Mouse (Mus musculus) left cerebral cortex, adult 18-20 months (tissue): ENCODE measurements around the gene Sycn. TPM values are rescaled to one million over a fixed set of nuclear protein-coding genes. Genes with fewer than 3 reads are reported as not detected.

ENCODE experiments used
- DNase-seq, 2 experiments: peaks; one replicate each; pipeline ENCODE4 v3.0.0; 2021 to 2022; ENCODE audit warnings: low spot score in 2 of 2, mixed read lengths in 1 of 2
- total RNA-seq, 2 experiments: library from RNA; stranded (reverse); gene quantifications; 2 replicates each; pipeline ENCODE4 v1.2.3; 2021

Gene Sycn
- total RNA-seq, 2 experiments from 2014 or later, result not detected

- DNase-seq, result no peak
These were observed 17.0 kb downstream of the Sycn start for GRCm38 (mm10) chr7:28557708-28558107.

DNA sequence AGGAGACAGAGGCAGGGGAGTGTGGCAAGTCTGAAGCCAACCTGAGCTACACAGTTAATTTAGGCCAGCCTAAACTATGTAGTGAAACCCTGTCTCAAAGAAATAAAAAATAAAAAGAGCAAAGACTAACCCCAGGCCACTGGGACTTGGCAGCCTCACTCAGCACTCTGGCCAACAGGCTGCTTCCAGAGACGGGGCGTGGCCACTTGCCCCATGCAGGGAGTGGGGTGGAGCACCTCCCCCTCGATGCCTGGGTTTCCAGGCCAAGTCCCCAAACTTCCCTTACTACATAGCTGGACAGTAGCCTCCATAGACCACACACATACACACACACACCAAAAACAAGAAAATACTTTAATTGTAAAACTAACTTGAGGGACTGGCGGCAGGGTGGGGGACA lies 17.8 kb downstream of the Sycn start:
- DNase-seq, result no peak

DNA sequence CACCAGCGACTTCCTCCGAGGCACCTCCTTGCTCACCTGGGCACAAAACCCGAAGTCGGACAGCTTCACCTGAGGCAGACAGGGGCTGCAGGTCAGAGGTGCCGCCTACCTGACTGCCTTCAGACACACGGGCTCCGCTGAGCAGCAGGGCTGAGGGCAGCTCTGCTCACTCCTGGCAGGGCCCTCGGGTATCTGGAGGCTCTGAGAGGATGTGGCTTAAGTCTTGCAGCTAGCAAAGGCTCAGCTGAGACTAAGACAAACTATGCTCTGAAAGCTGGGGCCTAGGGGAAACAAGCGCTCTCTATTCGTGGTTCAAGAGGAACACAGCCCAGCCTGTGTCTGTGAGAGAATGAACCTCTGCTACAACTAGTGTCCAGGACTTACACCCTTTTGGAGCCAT lies 20.2 kb downstream of the Sycn start:
- DNase-seq, result no peak

- no peak for DNase-seq
These were observed 21.3 kb downstream of the Sycn start for GRCm38 (mm10) chr7:28561967-28562366.

- no peak for DNase-seq
These were observed 21.7 kb downstream of the Sycn start for GRCm38 (mm10) chr7:28562371-28562770.

- no peak for DNase-seq
These were observed 22.3 kb downstream of the Sycn start for GRCm38 (mm10) chr7:28562951-28563350.

DNA sequence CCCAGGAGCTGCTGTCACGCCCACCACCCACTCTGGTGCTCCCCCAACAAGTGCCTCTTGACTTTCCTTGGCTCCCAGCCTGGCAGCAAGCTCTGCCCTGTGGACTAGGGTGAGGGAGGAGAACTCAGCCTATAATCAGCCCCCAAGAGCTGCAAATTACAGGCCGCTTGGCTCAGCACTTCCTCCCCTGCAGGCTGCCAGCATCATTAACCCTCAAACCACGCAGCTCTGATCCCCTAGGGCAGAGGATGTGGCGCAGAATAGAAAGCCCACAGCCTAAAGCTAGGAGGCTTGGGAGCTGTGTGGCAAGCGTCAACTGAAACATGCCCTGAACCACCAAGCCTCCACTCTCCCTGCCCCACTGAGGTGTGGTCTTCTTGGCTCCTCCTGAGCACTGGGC lies 24.7 kb downstream of the Sycn start:
- DNase-seq, result no peak

DNA sequence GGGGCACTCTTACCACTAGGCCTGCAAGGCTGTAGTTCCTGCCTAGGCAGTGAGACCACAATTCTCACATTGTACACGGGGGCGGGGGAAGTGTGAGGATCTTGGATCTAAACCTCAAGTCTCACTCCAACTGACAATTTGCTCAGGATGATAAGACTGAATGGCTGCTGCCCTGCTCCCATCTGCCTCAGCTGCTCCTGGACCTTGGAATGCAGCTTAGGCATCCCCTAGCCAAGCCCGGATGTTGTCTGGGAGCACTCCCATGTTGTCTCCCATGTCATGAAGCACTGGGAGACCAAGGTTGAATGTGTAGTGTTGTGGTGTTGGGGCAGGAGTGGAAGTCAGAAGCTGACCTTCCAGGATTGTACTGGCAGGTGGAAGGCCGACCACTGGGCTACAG lies 26.9 kb downstream of the Sycn start:
- no peak for DNase-seq

- peak; percentile 67 to 75 for DNase-seq
These were observed 27.6 kb downstream of the Sycn start for GRCm38 (mm10) chr7:28568253-28568652.

- DNase-seq, result peak in 1 of 2 experiments; percentile 42
These were observed 29.8 kb downstream of the Sycn start for GRCm38 (mm10) chr7:28570291-28570981.

DNA sequence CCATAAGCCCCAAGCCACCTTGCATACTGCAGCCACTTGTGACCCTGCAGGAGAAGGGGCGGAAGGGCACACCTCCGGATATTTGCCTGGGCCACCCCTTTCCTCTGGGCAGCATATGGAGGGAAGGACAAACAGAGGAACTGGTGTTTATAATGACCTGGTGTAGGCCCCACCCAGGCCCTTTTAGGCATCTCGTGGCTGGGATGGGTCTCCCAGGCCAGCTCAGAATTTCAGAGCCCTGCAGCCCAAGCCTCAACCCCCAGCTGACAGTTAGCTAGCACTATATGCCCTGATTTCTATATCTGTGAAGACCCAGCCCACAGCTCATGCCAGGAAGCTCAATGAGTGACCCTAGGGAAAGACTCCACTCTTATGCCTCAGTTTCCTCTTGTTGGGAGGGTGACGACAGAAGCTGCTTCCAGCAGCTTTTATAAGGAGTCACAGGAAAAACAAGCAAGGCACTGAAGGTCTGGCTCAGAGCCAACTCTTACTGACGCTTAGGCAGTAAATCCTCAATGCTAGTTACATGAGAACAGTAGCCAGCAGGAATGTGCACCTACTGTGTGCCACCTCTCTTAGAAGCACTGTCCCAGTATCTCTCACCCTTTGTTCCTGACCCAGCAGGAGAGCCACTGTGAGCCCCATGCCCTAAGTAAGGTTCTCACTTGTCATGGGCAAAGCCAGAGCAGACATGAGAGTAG lies 30.4 kb downstream of the Sycn start:
- no peak for DNase-seq

DNA sequence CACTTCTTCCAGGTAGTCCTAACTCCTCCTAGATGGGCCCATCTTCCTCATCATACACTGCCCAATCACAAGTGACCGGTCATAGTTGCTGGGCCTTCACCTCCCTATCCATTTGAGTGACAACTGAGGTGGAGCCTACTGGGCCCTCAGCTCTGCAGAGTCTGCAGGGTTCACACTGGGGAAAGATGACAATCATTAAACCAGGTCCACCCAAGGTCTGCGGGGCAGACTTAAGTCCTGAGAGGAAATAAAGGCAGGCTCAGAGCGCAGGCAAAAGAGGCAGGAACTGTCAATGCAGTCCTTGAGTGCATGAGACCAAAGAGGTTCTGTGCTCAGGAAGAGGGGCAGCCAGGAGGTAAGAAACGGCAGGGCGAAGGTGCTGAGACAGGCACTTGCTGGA lies 32.0 kb downstream of the Sycn start:
- DNase-seq, result no peak

- no peak for DNase-seq
These were observed 32.6 kb downstream of the Sycn start for GRCm38 (mm10) chr7:28573236-28573635.

GRCm38 (mm10) chr7:28575597-28575996 lies 34.9 kb downstream of the Sycn start:
- no peak for DNase-seq

DNA sequence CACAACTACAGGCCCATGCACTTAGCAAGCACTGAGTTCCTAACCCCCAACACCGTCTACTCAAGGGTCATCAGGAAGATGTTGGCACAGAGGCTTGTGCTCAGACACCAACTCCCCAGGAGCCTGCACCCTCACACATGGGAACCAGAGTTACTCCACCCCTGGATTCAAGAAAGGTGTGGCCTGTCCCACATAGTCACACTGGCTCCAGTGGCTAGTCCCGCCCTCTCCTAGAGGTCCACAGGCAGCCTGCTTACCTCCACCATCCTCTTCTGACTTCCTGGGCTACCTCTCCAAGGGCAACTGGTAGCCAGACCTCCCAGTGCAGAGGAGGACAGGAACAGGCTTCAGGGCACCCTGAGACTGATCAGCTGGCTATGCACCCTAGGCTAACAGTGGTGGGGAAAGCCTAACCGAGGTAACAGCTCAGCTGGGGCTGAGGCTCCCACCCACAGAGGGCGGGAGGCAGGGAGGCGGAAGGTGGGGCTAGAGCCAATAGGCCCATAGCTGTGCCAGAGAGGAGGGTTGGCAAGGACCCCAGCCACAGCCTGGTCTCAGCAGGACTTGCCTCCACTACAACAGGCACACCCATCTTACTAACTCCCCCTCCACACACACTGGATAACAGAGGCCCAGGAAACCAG lies 35.7 kb downstream of the Sycn start:
- DNase-seq, result no peak

DNA sequence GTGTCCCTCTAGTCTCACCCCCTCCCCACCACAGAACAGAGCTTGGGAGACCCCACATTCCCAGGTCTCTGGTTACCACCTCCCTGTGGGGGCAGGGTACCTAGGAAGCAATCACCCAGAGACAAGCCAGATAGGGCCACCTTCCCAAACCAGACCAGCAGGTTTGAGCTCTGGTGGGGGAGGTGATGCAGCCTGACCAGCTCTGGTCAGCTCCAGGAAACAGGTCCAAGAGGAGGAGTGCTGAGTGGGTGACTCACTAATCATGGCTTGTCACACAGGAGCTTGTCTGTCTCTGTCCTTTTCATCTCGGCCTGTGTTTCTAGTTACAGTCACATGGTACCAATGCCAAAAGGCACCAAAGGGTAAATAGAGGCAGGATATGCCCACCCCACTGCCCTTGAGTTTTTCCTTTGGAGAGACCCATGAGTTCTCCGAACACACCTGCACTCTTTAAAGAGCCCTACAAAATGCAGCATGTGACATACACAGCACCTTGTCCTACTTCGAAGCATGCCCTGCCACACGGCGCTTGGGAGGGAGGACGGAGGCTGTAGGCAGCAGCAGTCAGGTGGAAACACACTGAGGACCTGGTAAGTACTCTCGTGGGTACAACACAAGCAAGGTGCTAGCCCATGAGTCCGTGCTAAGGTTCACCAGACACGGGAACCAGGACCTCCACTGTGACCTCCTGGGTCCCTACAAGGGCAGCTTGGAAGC lies 37.3 kb downstream of the Sycn start:
- DNase-seq, result no peak

DNA sequence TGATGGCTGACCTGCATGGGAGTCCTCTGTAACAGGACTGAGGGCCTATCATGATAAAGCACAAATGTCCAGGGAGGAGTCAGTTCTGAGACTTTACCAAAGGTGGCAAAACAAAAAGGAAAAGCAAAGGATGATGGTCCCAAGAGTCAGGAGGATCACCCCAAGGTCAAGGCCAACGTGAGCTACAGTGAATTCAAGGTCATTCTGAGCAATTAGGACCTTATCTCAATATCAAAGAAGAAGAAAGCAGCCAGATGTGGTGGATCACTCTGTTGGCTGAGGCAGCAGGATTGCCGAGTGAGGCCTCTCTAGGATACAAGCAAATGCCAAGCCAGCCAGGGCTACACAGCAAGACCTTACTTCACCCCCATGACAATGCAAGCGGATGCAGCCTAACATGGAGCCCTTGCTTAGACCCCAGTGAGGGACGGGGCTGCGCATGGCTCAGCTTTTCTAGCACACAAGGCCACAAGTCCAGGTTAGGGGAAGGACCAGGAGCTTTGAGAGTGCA lies 37.9 kb downstream of the Sycn start:
- DNase-seq, result no peak

GRCm38 (mm10) chr7:28579826-28580225 lies 39.1 kb downstream of the Sycn start:
- no peak for DNase-seq

DNA sequence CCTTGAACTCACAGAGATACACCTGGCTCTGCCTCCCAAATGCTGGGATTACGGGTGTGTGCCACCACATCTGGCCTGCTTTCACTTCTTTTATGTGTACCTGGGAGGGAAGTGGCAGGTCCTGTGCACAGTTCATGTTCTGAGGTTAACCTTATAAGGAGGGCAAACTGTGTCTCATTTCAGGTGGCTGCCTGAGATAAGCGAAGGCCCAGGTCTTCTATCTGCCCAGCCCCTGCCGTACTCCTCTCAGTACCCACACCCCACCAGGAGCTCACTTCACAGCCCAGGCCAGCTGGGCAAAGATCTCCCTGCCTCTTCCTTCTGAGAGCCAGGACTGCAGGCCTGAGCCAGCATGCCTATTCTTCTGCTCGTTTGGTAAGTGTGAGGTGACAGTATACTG lies 41.0 kb downstream of the Sycn start:
- DNase-seq, result no peak

GRCm38 (mm10) chr7:28582841-28583240 lies 42.2 kb downstream of the Sycn start:
- no peak for DNase-seq

GRCm38 (mm10) chr7:28583570-28584344 lies 43.1 kb downstream of the Sycn start:
- DNase-seq, result peak in 1 of 2 experiments; percentile 44
